8 mouse cellular contexts compared by ENCODE assay signal in genomic region chrX:36795424-36796162, GRCm38 (mm10). TPM values are rescaled to one million over a fixed set of nuclear protein-coding genes. Genes with fewer than 3 reads are reported as not detected.
DNase-seq lines count a peak whose midpoint lies in the region; ATAC-seq lines count a peak whose summit lies in the region.

Gene Slc25a5, plus strand, starts transcription at chrX:36795651.

- peak within 1 kb of the TSS; percentile 64 for H3K4me2 ChIP-seq in heart, embryonic 14.5 days (ENCODE audit: low read length)
- H3K4me2 ChIP-seq in liver, embryonic 12.5 days, result peak within 1 kb of the TSS; percentile 74
- H3K4me2 ChIP-seq in stomach, embryonic 14.5 days (replicated peaks; ENCODE audit: low read depth, low read length), result peak within 1 kb of the TSS; percentile 45

- peak within 1 kb of the TSS; percentile 89 for H3K9ac ChIP-seq in heart, embryonic 14.5 days (ENCODE audit: low read length)
- H3K9ac ChIP-seq in liver, embryonic 12.5 days, result peak within 1 kb of the TSS; percentile 81
- peak within 1 kb of the TSS; percentile 45 for H3K9ac ChIP-seq in stomach, embryonic 14.5 days (replicated peaks; ENCODE audit: low read depth, low read length)

- H3K4me1 ChIP-seq in forebrain, embryonic 10.5 days, result peaks cover 8% of the 10 kb centered on the region
- H3K4me1 ChIP-seq in heart, embryonic 14.5 days (ENCODE audit: control insufficient read depth in 2 of 2, insufficient read depth in 2 of 2, low read length in 2 of 2), result no peaks in the 10 kb centered on the region
- H3K4me1 ChIP-seq in liver, embryonic 12.5 days, result peaks cover 8% of the 10 kb centered on the region; the same call in 1 of the 2 replicates
- H3K4me1 ChIP-seq in stomach, embryonic 14.5 days (ENCODE audit: control insufficient read depth, insufficient read depth, low read length), result no peaks in the 10 kb centered on the region

- peak; percentile 63 for DNase-seq in c-Kit-negative CD71-positive TER-119-positive erythroid progenitor cells, embryonic 14.5 days (ENCODE audit: low read depth, low spot score)
- peak; percentile 77 for DNase-seq in forebrain, embryonic 10.5 days (ENCODE audit: extremely low spot score, low spot score)
- DNase-seq in kidney, postnatal 14 days, result peak; percentile 92
- peak; percentile 88 for DNase-seq in naive thymus-derived CD4-positive, alpha-beta T cell, adult 2 months (ENCODE audit: low read depth)

- H3K36me3 ChIP-seq in forebrain, embryonic 10.5 days (replicated peaks), result peaks cover 15% of the 10 kb centered on the region
- H3K36me3 ChIP-seq in heart, embryonic 14.5 days (ENCODE audit: control insufficient read depth, insufficient read depth, low read length), result peaks cover 18% of the 10 kb centered on the region
- peaks cover 17% of the 10 kb centered on the region for H3K36me3 ChIP-seq in liver, embryonic 12.5 days
- H3K36me3 ChIP-seq in stomach, embryonic 14.5 days (ENCODE audit: control insufficient read depth, insufficient read depth, low read length), result no peaks in the 10 kb centered on the region

- ATAC-seq in CD4-positive, CD25-positive, alpha-beta regulatory T cell, adult 4 months, result peak; percentile 92
- ATAC-seq in heart, embryonic 14.5 days (ENCODE audit: insufficient number of reproducible peaks, insufficient read depth, low FRiP score, low read depth), result peak; percentile 92
- peak; percentile 96 for ATAC-seq in liver, embryonic 12.5 days
- peak; percentile 93 for ATAC-seq in stomach, embryonic 14.5 days (ENCODE audit: insufficient number of reproducible peaks, insufficient read depth, low FRiP score, low read depth)

- H3K27ac ChIP-seq in forebrain, embryonic 10.5 days, result peak within 1 kb of the TSS; percentile 90
- peak within 1 kb of the TSS; percentile 93 to 96 for H3K27ac ChIP-seq in heart, embryonic 14.5 days (replicated peaks in 1 of 2; ENCODE audit: control insufficient read depth in 1 of 2, insufficient read depth in 1 of 2, low read depth in 2 of 2, low read length in 2 of 2)
- H3K27ac ChIP-seq in liver, embryonic 12.5 days, result peak within 1 kb of the TSS; percentile 91
- peak within 1 kb of the TSS; percentile 81 for H3K27ac ChIP-seq in stomach, embryonic 14.5 days (ENCODE audit: low read length)

- H3K4me3 ChIP-seq in forebrain, embryonic 10.5 days, result peak within 1 kb of the TSS; percentile 68
- peak within 1 kb of the TSS; percentile 69 to 85 for H3K4me3 ChIP-seq in heart, embryonic 14.5 days (ENCODE audit: control insufficient read depth in 1 of 2, insufficient read depth in 1 of 2, low read depth in 1 of 2, low read length in 2 of 2)
- H3K4me3 ChIP-seq in liver, embryonic 12.5 days, result peak within 1 kb of the TSS; percentile 76
- H3K4me3 ChIP-seq in stomach, embryonic 14.5 days (ENCODE audit: low read depth, low read length), result peak within 1 kb of the TSS; percentile 45

- H3K27me3 ChIP-seq in forebrain, embryonic 10.5 days (ENCODE audit: poor library complexity, severe bottlenecking), result no peaks in the 10 kb centered on the region
- no peaks in the 10 kb centered on the region for H3K27me3 ChIP-seq in heart, embryonic 14.5 days (ENCODE audit: control insufficient read depth, insufficient read depth, low read length)
- no peaks in the 10 kb centered on the region for H3K27me3 ChIP-seq in liver, embryonic 12.5 days (replicated peaks)
- no peaks in the 10 kb centered on the region for H3K27me3 ChIP-seq in stomach, embryonic 14.5 days (ENCODE audit: control insufficient read depth, insufficient read depth, low read length)

- no peaks in the 10 kb centered on the region for H3K9me3 ChIP-seq in forebrain, embryonic 10.5 days
- no peaks in the 10 kb centered on the region for H3K9me3 ChIP-seq in heart, embryonic 14.5 days (ENCODE audit: control insufficient read depth, low read length)
- no peaks in the 10 kb centered on the region for H3K9me3 ChIP-seq in liver, embryonic 12.5 days (replicated peaks)
- no peaks in the 10 kb centered on the region for H3K9me3 ChIP-seq in stomach, embryonic 14.5 days (ENCODE audit: control insufficient read depth, low read depth, low read length)

- WGBS in forebrain, embryonic 10.5 days, result 13% methylated on average over 41 of the region's 41 CpGs
- WGBS in heart, embryonic 14.5 days, result 19% methylated on average over 41 of the region's 41 CpGs
- WGBS in liver, embryonic 12.5 days (ENCODE audit: insufficient replicate concordance), result 12% methylated on average over 41 of the region's 41 CpGs
- 18% methylated on average over 41 of the region's 41 CpGs for WGBS in stomach, embryonic 14.5 days

RNA-seq across cellular contexts. Expression of gene Slc25a5, which starts in this region (rescaled TPM):
- 1,000 to 10,000 TPM; 1,213 to 1,312 TPM for polyA plus RNA-seq in CD4-positive, CD25-positive, alpha-beta regulatory T cell, adult 4 months (2017; shearing (Covaris generic))
- 867 and 903 TPM in 2 replicates for polyA plus RNA-seq in forebrain, embryonic 10.5 days (2016; fragmentation: Nextera tagmentation; extraction: Ambion mirVana)
- polyA plus RNA-seq in heart, embryonic 14.5 days (2014; fragmentation: Nextera tagmentation; extraction: Ambion mirVana), result 1,151 and 1,230 TPM in 2 replicates
- polyA plus RNA-seq in liver, embryonic 12.5 days (2016; fragmentation: Nextera tagmentation; extraction: Ambion mirVana), result 641 and 655 TPM in 2 replicates
- polyA plus RNA-seq in stomach, embryonic 14.5 days (2014; fragmentation: Nextera tagmentation; extraction: Ambion mirVana), result 560 and 599 TPM in 2 replicates

Comparison
In these comparisons a context has a peak if more than half of its experiments do, and no peak if none do; other contexts are left out.
1. Peak in every context shown above with its lines: DNase-seq, ATAC-seq, H3K4me3 ChIP-seq and H3K27ac ChIP-seq.